Mouse (Mus musculus) embryonic facial prominence, embryonic 13.5 days (tissue): ENCODE measurements around the gene Abcf2. TPM values are rescaled to one million over a fixed set of nuclear protein-coding genes. Genes with fewer than 3 reads are reported as not detected.

Experiments used
- ATAC-seq: fragments of 200-750 bp; cut with Nextera tagmentation; 2 replicates; pipeline ENCODE4 v1.8.0; 2017; ENCODE audit warnings: low read depth; ENCODE audit not compliant: insufficient number of reproducible peaks, insufficient read depth, low FRiP score, low TSS enrichment
- H3K27ac ChIP-seq: fragments of 300-500 bp; sonication (generic); 2 replicates; pipeline ENCODE4 v1.5.1; 2015; ENCODE audit warnings: moderate library complexity, mild to moderate bottlenecking, inconsistent platforms
- H3K27me3 ChIP-seq: fragments of 300-500 bp; sonication (generic); 2 replicates; pipeline ENCODE4 v1.6.1; 2015; ENCODE audit warnings: mild to moderate bottlenecking, inconsistent platforms
- H3K36me3 ChIP-seq: fragments of 300-500 bp; sonication (generic); 2 replicates; pipeline ENCODE4 v1.6.1; 2015; ENCODE audit warnings: mild to moderate bottlenecking, inconsistent platforms
- H3K4me1 ChIP-seq: fragments of 300-500 bp; sonication (generic); 2 replicates; pipeline ENCODE4 v1.6.1; 2015; ENCODE audit warnings: inconsistent platforms
- H3K4me2 ChIP-seq: fragments of 300-500 bp; sonication (generic); 2 replicates; pipeline ENCODE4 v1.6.1; 2015; ENCODE audit warnings: moderate library complexity, mild to moderate bottlenecking, inconsistent platforms
- H3K4me3 ChIP-seq: fragments of 300-500 bp; sonication (generic); 2 replicates; pipeline ENCODE4 v1.5.1; 2015; ENCODE audit warnings: mild to moderate bottlenecking, inconsistent platforms
- H3K9ac ChIP-seq: fragments of 300-500 bp; sonication (generic); 2 replicates; pipeline ENCODE4 v1.6.1; 2015; ENCODE audit warnings: mild to moderate bottlenecking, inconsistent platforms
- H3K9me3 ChIP-seq: fragments of 300-500 bp; sonication (generic); 2 replicates; pipeline ENCODE4 v1.6.1; 2016; ENCODE audit warnings: inconsistent platforms
- WGBS: fragments of 180-500 bp; shearing (Covaris S2); methylation state at CpG from one replicate; pipeline ENCODE4 v1.1.7; 2015; ENCODE audit warnings: mixed read lengths; 5-methylcytosine and 5-hydroxymethylcytosine counted together
- microRNA counts: library from miRNA; unstranded; fragments of <30 nt; microRNA quantifications from one replicate; lab custom pipeline; 2016
- microRNA-seq: library from miRNA; unstranded; fragments of <30 nt; microRNA quantifications from one replicate; pipeline ENCODE4, GENCODE M21; 2016
- polyA plus RNA-seq: library from polyadenylated mRNA; unstranded; fragments of >200 nt; fragmentation: Nextera tagmentation; extraction: Ambion mirVana; gene quantifications from 2 replicates; pipeline ENCODE4 v1.2.1, GENCODE M21; 2015

Gene Abcf2
- polyA plus RNA-seq, 1 experiment from 2014 or later: 115 TPM

GRCm38 (mm10) chr5:24521366-24521765, 55.9 kb downstream of the Abcf2 start:
- 67% methylated on average over 8 of the region's 8 CpGs for WGBS

More at GRCm38 (mm10) chr5:24521366-24521765, 55.9 kb downstream of the Abcf2 start:
- H3K9ac ChIP-seq: no peak overlapping the region
- ATAC-seq: no peak
- H3K27ac ChIP-seq: no peak overlapping the region
- no peak overlapping the region for H3K4me3 ChIP-seq
- no peaks in the 10 kb centered on the region for H3K36me3 ChIP-seq
- no peaks in the 10 kb centered on the region for H3K9me3 ChIP-seq
- H3K27me3 ChIP-seq: peaks cover 85% of the 10 kb centered on the region
- H3K4me2 ChIP-seq: no peak overlapping the region
- H3K4me1 ChIP-seq: peaks cover 11% of the 10 kb centered on the region

MicroRNA genes within 50 kb of the gene (microRNA counts, 519-probe panel; counts per million panel counts)
- microRNA mmu-miR-671-3p (lab: Ali Mortazavi, UCI) (236 counts per million, percentile 44 among the panel's probes with 10 or more counts), microRNA mmu-miR-671-5p (lab: Ali Mortazavi, UCI) (236 counts per million, percentile 44 among the panel's probes with 10 or more counts)

Small RNA genes lying within 50 kb of the gene (microRNA-seq; reads per million reads assigned to microRNA genes)
- gene Mir671: 525 reads per million, percentile 72 among the genes with 10 or more reads in this experiment

Other genes starting within 250 kb of the Abcf2 start
- gene Kcnh2, start 225.9 kb downstream of the Abcf2 start, polyA plus RNA-seq: 1.3 and 1.4 TPM in 2 replicates
- 5.4 and 5.9 TPM in 2 replicates for gene Nos3, start 212.7 kb downstream of the Abcf2 start, polyA plus RNA-seq
- gene Atg9b, start 185.3 kb downstream of the Abcf2 start, polyA plus RNA-seq: 0.25 and 0.50 TPM in 2 replicates
- 39.9 and 44.9 TPM in 2 replicates for gene Abcb8, start 183.8 kb downstream of the Abcf2 start, polyA plus RNA-seq
- gene Asic3, start 164.1 kb downstream of the Abcf2 start, polyA plus RNA-seq: 3.3 and 3.5 TPM in 2 replicates
- gene Cdk5, start 153.9 kb downstream of the Abcf2 start, polyA plus RNA-seq: 55.7 and 62.1 TPM in 2 replicates
- 41.0 and 41.2 TPM in 2 replicates for gene Slc4a2, start 153.6 kb downstream of the Abcf2 start, polyA plus RNA-seq
- 106 and 109 TPM in 2 replicates for gene Fastk, start 132.2 kb downstream of the Abcf2 start, polyA plus RNA-seq
- 20.2 and 22.8 TPM in 2 replicates for gene Tmub1, start 129.6 kb downstream of the Abcf2 start, polyA plus RNA-seq
- gene Agap3, start 125.3 kb downstream of the Abcf2 start, polyA plus RNA-seq: 31.5 and 31.6 TPM in 2 replicates
- 0.11 TPM in 1 of 2 replicates, not detected in the other for gene Gbx1, start 50.3 kb downstream of the Abcf2 start, polyA plus RNA-seq
- 0.56 and 0.63 TPM in 2 replicates for gene Asb10, start 36.5 kb downstream of the Abcf2 start, polyA plus RNA-seq
- 0.11 TPM in 1 of 2 replicates, not detected in the other for gene 4931409K22Rik, start 20.7 kb downstream of the Abcf2 start, polyA plus RNA-seq
- 24.2 and 26.4 TPM in 2 replicates for gene Chpf2, start 9.3 kb upstream of the Abcf2 start, polyA plus RNA-seq
- gene Smarcd3, start 46.9 kb upstream of the Abcf2 start, polyA plus RNA-seq: 37.4 and 43.5 TPM in 2 replicates
- gene Nub1, start 108.1 kb upstream of the Abcf2 start, polyA plus RNA-seq: 30.8 and 33.6 TPM in 2 replicates
- gene Wdr86, start 153.3 kb upstream of the Abcf2 start, polyA plus RNA-seq: 73.1 and 77.5 TPM in 2 replicates
- gene Crygn, start 180.5 kb upstream of the Abcf2 start, polyA plus RNA-seq: 1.1 and 2.8 TPM in 2 replicates